Mouse (Mus musculus) forebrain, embryonic 13.5 days (tissue): ENCODE results near the gene Olfr1033. TPM values are rescaled to one million over a fixed set of nuclear protein-coding genes. Genes with fewer than 3 reads are reported as not detected.
A peak's percentile ranks its signal among the peaks of the same experiment; 100 is the strongest.
"Not testable (repeated sequence)": the region's sequence is repeated elsewhere in the genome, so short reads cannot be mapped to it uniquely, and the experiment has no call there.

Source experiments
- ATAC-seq: fragments of 200-750 bp; cut with Nextera tagmentation; 2 replicates; pipeline ENCODE4 v1.8.0; 2017
- H3K27ac ChIP-seq: fragments of 300-500 bp; sonication (generic); 2 replicates; pipeline ENCODE4 v1.5.1; 2015; ENCODE audit warnings: inconsistent platforms, mild to moderate bottlenecking, moderate library complexity
- H3K27me3 ChIP-seq: fragments of 300-500 bp; sonication (generic); 2 replicates; pipeline ENCODE4 v1.6.1; 2015; ENCODE audit warnings: mild to moderate bottlenecking, inconsistent platforms
- H3K36me3 ChIP-seq: fragments of 300-500 bp; sonication (generic); 2 replicates; pipeline ENCODE4 v1.6.1; 2015; ENCODE audit warnings: mild to moderate bottlenecking, inconsistent platforms; ENCODE audit not compliant: poor library complexity, severe bottlenecking
- H3K4me1 ChIP-seq: fragments of 300-500 bp; sonication (generic); 2 replicates; pipeline ENCODE4 v1.6.1; 2015; ENCODE audit warnings: inconsistent platforms
- H3K4me2 ChIP-seq: fragments of 300-500 bp; sonication (generic); 2 replicates; pipeline ENCODE4 v1.6.1; 2015; ENCODE audit warnings: inconsistent platforms, mild to moderate bottlenecking, moderate library complexity
- H3K4me3 ChIP-seq: fragments of 300-500 bp; sonication (generic); 2 replicates; pipeline ENCODE4 v1.5.1; 2015; ENCODE audit warnings: mild to moderate bottlenecking, inconsistent platforms
- H3K9ac ChIP-seq: fragments of 300-500 bp; sonication (generic); 2 replicates; pipeline ENCODE4 v1.6.1; 2015; ENCODE audit warnings: mild to moderate bottlenecking, inconsistent platforms
- H3K9me3 ChIP-seq: fragments of 300-500 bp; sonication (generic); replicated peaks from 2 replicates; pipeline ENCODE4 v1.6.1; 2016; ENCODE audit warnings: inconsistent platforms
- WGBS: fragments of 180-500 bp; shearing (Covaris S2); methylation state at CpG from one replicate; pipeline ENCODE4 v1.1.7; 2015; 5-methylcytosine and 5-hydroxymethylcytosine counted together
- polyA plus RNA-seq: library from polyadenylated mRNA; unstranded; fragments of >200 nt; fragmentation: Nextera tagmentation; extraction: Ambion mirVana; gene quantifications from 2 replicates; pipeline ENCODE4 v1.2.1, GENCODE M21; 2015

Gene Olfr1033
- not detected in 2 replicates for polyA plus RNA-seq

GRCm38 (mm10) chr2:86020406-86020805 is at the start of gene Olfr1033:
Gene Olfr1033 (plus strand): TSS chr2:86020633.
- WGBS, result 3% methylated on average over 11 of the region's 11 CpGs
- ATAC-seq, result not testable (repeated sequence)

DNA sequence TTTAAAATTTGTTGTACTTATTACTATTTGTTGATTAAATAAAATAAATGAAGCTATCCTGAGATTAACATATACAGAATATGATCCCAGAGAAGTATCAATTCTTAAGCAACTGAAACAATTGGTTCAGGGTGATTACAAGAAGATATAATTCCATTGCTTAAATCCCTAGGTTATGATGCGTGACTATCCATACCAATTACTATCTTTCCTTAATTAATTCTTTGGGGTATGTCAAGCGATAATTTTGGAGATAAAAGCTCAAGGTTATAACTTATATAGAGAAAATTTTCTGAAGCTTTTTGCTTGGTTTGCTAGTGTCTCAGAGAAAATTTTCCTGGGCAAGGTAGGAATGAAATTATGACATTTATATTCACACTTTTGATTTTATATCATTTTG is 46.8 kb upstream of the Olfr1033 start, which contains the start of gene Olfr1029:
Olfr1029 (plus strand) TSS at position 301 of the 400 bp plus-strand sequence.
- no peak within 1 kb of the TSS for H3K27ac ChIP-seq
- no peaks in the 10 kb centered on the region for H3K4me1 ChIP-seq
- H3K27me3 ChIP-seq, result no peaks in the 10 kb centered on the region
- H3K4me3 ChIP-seq, result no peak within 1 kb of the TSS
- no peaks in the 10 kb centered on the region for H3K36me3 ChIP-seq
- no peak within 1 kb of the TSS for H3K9ac ChIP-seq
- 87% methylated on average over 2 of the region's 2 CpGs for WGBS
- ATAC-seq, result no peak
- no peaks in the 10 kb centered on the region for H3K9me3 ChIP-seq
- no peak within 1 kb of the TSS for H3K4me2 ChIP-seq

More at GRCm38 (mm10) chr2:86020406-86020805, at the start of gene Olfr1033:
- not testable (repeated sequence) for H3K4me1 ChIP-seq, H3K27ac ChIP-seq, H3K9me3 ChIP-seq, H3K36me3 ChIP-seq, H3K27me3 ChIP-seq
- peak within 1 kb of the TSS; percentile 33 for H3K4me3 ChIP-seq
- H3K9ac ChIP-seq, result peak within 1 kb of the TSS; percentile 40; the same call in 1 of the 2 replicates
- H3K4me2 ChIP-seq, result peak within 1 kb of the TSS; percentile 55

DNA sequence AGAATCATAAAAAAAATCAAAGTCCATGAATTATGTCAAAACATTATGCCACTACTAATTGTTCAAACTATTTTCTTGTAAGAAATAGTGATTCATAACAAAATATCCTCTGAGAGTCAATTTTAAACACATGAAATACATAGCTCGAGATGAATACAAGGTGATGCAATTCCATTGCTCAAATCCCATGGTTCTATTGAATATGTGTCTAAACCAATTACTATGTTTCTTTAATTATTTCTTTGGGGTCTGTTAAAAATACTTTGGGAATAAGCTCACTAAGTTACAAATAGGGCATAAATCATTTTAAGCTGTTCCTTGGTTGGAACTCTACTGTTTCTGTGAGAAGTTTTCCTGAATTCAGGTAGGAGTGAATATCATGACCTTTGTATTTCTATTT is 41.5 kb upstream of the Olfr1033 start, which contains the start of gene Olfr1030:
Olfr1030 (plus strand) TSS at position 301 of the 400 bp plus-strand sequence.
- no peak for ATAC-seq
- H3K27me3 ChIP-seq, result no peaks in the 10 kb centered on the region
- H3K4me1 ChIP-seq, result no peaks in the 10 kb centered on the region
- H3K27ac ChIP-seq, result no peak within 1 kb of the TSS
- 83% methylated on average over 1 of the region's 1 CpGs for WGBS
- H3K36me3 ChIP-seq, result no peaks in the 10 kb centered on the region
- no peak within 1 kb of the TSS for H3K4me2 ChIP-seq
- no peak within 1 kb of the TSS for H3K4me3 ChIP-seq
- H3K9ac ChIP-seq, result no peak within 1 kb of the TSS
- H3K9me3 ChIP-seq, result no peaks in the 10 kb centered on the region

- no peaks in the 10 kb centered on the region for H3K9me3 ChIP-seq
These were observed 30.4 kb upstream of the Olfr1033 start, which contains the start of gene Olfr1031 for GRCm38 (mm10) chr2:85990004-85990403. Gene Olfr1031 (plus strand): TSS chr2:85990304.

DNA sequence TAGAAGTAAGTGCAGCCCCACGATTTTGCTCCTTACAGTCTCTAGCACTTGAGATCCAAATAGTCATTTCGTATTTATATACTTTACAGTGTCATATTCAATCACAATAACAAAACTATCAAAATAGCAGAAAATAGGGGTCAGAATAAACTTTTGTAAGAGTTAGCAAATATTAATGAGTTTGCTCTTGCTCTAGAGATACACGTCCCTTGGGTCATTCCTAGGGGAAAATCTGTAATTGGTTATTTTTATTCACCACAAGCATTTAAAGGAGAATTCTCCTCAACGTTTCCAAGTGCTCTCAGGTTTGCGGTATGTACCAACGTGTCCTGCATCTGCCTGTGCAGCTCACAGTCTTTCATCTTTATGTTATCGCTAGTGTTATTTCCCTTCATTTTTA is 15.2 kb upstream of the Olfr1033 start, which contains the start of gene Olfr1032:
Olfr1032 (plus strand) TSS at position 301 of the 400 bp plus-strand sequence.
- no peaks in the 10 kb centered on the region for H3K4me1 ChIP-seq
- H3K4me3 ChIP-seq, result no peak within 1 kb of the TSS
- no peak within 1 kb of the TSS for H3K9ac ChIP-seq
- H3K36me3 ChIP-seq, result no peaks in the 10 kb centered on the region
- no peaks in the 10 kb centered on the region for H3K27me3 ChIP-seq
- H3K27ac ChIP-seq, result no peak within 1 kb of the TSS
- H3K4me2 ChIP-seq, result no peak within 1 kb of the TSS
- WGBS, result 88% methylated on average over 7 of the region's 7 CpGs
- ATAC-seq, result no peak
- no peaks in the 10 kb centered on the region for H3K9me3 ChIP-seq

More at GRCm38 (mm10) chr2:85990004-85990403, 30.4 kb upstream of the Olfr1033 start, which contains the start of gene Olfr1031:
- ATAC-seq, result no peak
- 59% methylated on average over 3 of the region's 3 CpGs for WGBS
- no peaks in the 10 kb centered on the region for H3K27me3 ChIP-seq
- no peak within 1 kb of the TSS for H3K27ac ChIP-seq
- no peak within 1 kb of the TSS for H3K4me2 ChIP-seq
- H3K4me3 ChIP-seq, result no peak within 1 kb of the TSS
- H3K9ac ChIP-seq, result no peak within 1 kb of the TSS
- no peaks in the 10 kb centered on the region for H3K4me1 ChIP-seq
- no peaks in the 10 kb centered on the region for H3K36me3 ChIP-seq

GRCm38 (mm10) chr2:86021518-86021917 is 1.1 kb downstream of the Olfr1033 start:
- not testable (repeated sequence) for H3K4me1 ChIP-seq, H3K4me3 ChIP-seq, ATAC-seq, H3K27me3 ChIP-seq, H3K4me2 ChIP-seq, H3K36me3 ChIP-seq, H3K27ac ChIP-seq, H3K9ac ChIP-seq, H3K9me3 ChIP-seq
- WGBS, result 85% methylated on average over 6 of the region's 9 CpGs

DNA sequence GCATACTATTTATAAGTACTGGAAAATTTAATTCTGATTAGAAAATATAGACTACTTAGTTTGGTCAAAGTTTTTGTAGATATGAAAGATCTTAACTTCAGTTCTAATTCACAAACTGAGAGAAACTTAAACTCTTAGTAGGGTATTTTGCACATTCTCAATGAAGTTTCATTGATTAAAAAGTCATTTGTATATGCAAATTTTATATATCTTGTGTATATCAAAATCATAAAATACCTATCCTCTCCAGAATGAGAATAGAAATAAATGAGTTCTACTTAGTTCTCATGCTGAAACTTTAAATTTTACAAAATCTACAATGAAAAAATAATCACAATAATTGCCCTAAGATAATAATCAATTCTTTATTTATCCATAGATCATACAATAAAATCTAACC is 25.1 kb downstream of the Olfr1033 start, which contains the start of gene Olfr1034:
Olfr1034 (plus strand) TSS at position 301 of the 400 bp plus-strand sequence.
- Histone ChIP-seq H3K9me3 (no peaks in the 10 kb centered on the region), H3K4me1 (no peaks in the 10 kb centered on the region), H3K9ac (no peak within 1 kb of the TSS), H3K27ac (no peak within 1 kb of the TSS), H3K36me3 (no peaks in the 10 kb centered on the region), H3K27me3 (no peaks in the 10 kb centered on the region), H3K4me2 (no peak within 1 kb of the TSS), H3K4me3 (no peak within 1 kb of the TSS)
- no peak for ATAC-seq

GRCm38 (mm10) chr2:86050777-86051176 is 30.3 kb downstream of the Olfr1033 start:
- H3K4me2 ChIP-seq, ATAC-seq: not testable (repeated sequence)

GRCm38 (mm10) chr2:86063766-86064165 is 43.3 kb downstream of the Olfr1033 start:
- WGBS, result 96% methylated on average over 2 of the region's 2 CpGs
- not testable (repeated sequence) for H3K9me3 ChIP-seq, ATAC-seq

More at GRCm38 (mm10) chr2:86050777-86051176, 30.3 kb downstream of the Olfr1033 start:
- H3K36me3 ChIP-seq, H3K4me1 ChIP-seq, H3K9ac ChIP-seq, H3K9me3 ChIP-seq, H3K27me3 ChIP-seq, H3K4me3 ChIP-seq, H3K27ac ChIP-seq: not testable (repeated sequence)

DNA sequence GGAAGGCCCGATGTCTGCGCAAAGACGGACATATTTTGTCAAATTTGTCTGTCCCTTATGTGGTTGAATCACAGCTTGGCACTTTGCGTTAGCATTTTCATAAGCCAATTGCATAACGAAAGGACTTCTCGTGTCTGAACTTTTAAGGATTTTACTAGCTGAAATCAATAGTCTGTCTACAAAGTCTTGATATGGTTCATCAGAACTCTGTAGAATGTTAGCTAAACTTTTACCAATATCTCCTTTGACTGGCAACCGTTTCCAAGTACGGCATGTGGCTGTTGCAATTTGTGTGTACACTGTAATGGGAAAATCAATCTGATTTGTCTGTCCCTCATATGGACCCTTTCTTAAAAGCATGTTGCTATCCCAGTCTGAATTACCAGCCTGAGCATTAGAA is 49.8 kb downstream of the Olfr1033 start:
- no peak overlapping the region for H3K9ac ChIP-seq
- no peak overlapping the region for H3K4me2 ChIP-seq
- H3K27me3 ChIP-seq, result no peaks in the 10 kb centered on the region
- no peak overlapping the region for H3K4me3 ChIP-seq
- WGBS, result 97% methylated on average over 8 of the region's 8 CpGs
- H3K4me1 ChIP-seq, result no peaks in the 10 kb centered on the region
- H3K36me3 ChIP-seq, result no peaks in the 10 kb centered on the region
- no peak overlapping the region for H3K27ac ChIP-seq
- H3K9me3 ChIP-seq, result no peaks in the 10 kb centered on the region
- no peak for ATAC-seq

More at GRCm38 (mm10) chr2:86063766-86064165, 43.3 kb downstream of the Olfr1033 start:
- not testable (repeated sequence) for H3K36me3 ChIP-seq, H3K4me3 ChIP-seq, H3K27ac ChIP-seq, H3K9ac ChIP-seq, H3K27me3 ChIP-seq, H3K4me1 ChIP-seq, H3K4me2 ChIP-seq

DNA sequence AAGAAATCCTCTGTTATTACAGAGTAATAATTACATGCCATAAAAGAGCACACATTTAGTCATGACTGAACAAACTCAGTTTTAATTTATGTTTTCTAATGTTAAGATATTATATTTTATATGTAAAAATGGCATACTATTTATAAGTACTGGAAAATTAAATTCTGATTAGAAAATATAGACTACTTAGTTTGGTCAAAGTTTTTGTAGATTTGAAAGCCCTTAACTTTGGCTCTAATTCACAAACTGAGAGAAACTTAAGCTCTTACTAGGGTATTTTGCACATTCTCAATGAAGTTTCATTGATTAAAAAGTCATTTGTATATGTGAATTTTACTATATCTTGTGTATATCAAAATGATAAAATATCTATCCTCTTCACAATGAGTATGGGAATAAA is 53.3 kb downstream of the Olfr1033 start, which contains the start of gene Olfr1036:
Olfr1036 (plus strand) TSS at position 301 of the 400 bp plus-strand sequence.
- H3K36me3 ChIP-seq, H3K4me3 ChIP-seq, H3K27ac ChIP-seq, H3K9me3 ChIP-seq, ATAC-seq, H3K27me3 ChIP-seq, H3K4me2 ChIP-seq, H3K4me1 ChIP-seq, H3K9ac ChIP-seq: not testable (repeated sequence)

- not testable (repeated sequence) for H3K4me2 ChIP-seq, H3K9ac ChIP-seq, ATAC-seq, H3K27me3 ChIP-seq, H3K27ac ChIP-seq, H3K4me1 ChIP-seq, H3K9me3 ChIP-seq, H3K36me3 ChIP-seq, H3K4me3 ChIP-seq
- 95% methylated on average over 1 of the region's 1 CpGs for WGBS
These were observed 60.0 kb downstream of the Olfr1033 start for GRCm38 (mm10) chr2:86080478-86080877.

GRCm38 (mm10) chr2:86087285-86087684 is 66.9 kb downstream of the Olfr1033 start, which contains the start of gene Olfr1037:
Gene Olfr1037 (minus strand): TSS chr2:86087385.
- ATAC-seq, result no peak
- 94% methylated on average over 2 of the region's 2 CpGs for WGBS
- Histone ChIP-seq H3K27ac (no peak within 1 kb of the TSS), H3K9me3 (no peaks in the 10 kb centered on the region), H3K9ac (no peak within 1 kb of the TSS), H3K4me2 (no peak within 1 kb of the TSS), H3K27me3 (no peaks in the 10 kb centered on the region), H3K36me3 (no peaks in the 10 kb centered on the region), H3K4me3 (no peak within 1 kb of the TSS), H3K4me1 (no peaks in the 10 kb centered on the region)
